Mouse (Mus musculus): ENCODE measurements around the gene Pgs1.

Pgs1 gene

GRCm38 (mm10) chr11:118004217-118004616 is 18.1 kb downstream of the Pgs1 start:
- DNase-seq = peak; percentile 46

GRCm38 (mm10) chr11:118007460-118008143 is 21.5 kb downstream of the Pgs1 start:
- no peak for DNase-seq

GRCm38 (mm10) chr11:118008144-118008805 is 22.2 kb downstream of the Pgs1 start:
- DNase-seq = no peak

- DNase-seq = no peak
These were observed 22.8 kb downstream of the Pgs1 start for GRCm38 (mm10) chr11:118008843-118009242.

- DNase-seq = no peak
These were observed 23.9 kb downstream of the Pgs1 start for GRCm38 (mm10) chr11:118009865-118010571.

GRCm38 (mm10) chr11:118012595-118012994 is 26.5 kb downstream of the Pgs1 start:
- DNase-seq = no peak

GRCm38 (mm10) chr11:118013339-118013738 is 27.2 kb downstream of the Pgs1 start:
- no peak for DNase-seq

- no peak for DNase-seq
These were observed 28.4 kb downstream of the Pgs1 start for GRCm38 (mm10) chr11:118014391-118014995.

GRCm38 (mm10) chr11:118015381-118016145 is 29.5 kb downstream of the Pgs1 start:
- no peak for DNase-seq

GRCm38 (mm10) chr11:118018328-118018727 is 32.2 kb downstream of the Pgs1 start:
- no peak for DNase-seq

- peak; percentile 55 for DNase-seq
These were observed 35.7 kb downstream of the Pgs1 start for GRCm38 (mm10) chr11:118021806-118022205.

- DNase-seq = no peak
These were observed 37.4 kb downstream of the Pgs1 start for GRCm38 (mm10) chr11:118023475-118023874.

- no peak for DNase-seq
These were observed 38.0 kb downstream of the Pgs1 start for GRCm38 (mm10) chr11:118024111-118024510.

- DNase-seq = no peak
These were observed 43.1 kb downstream of the Pgs1 start for GRCm38 (mm10) chr11:118029170-118029569.

- DNase-seq = no peak
These were observed 45.0 kb downstream of the Pgs1 start for GRCm38 (mm10) chr11:118031134-118031533.

GRCm38 (mm10) chr11:118034395-118034794 is 48.3 kb downstream of the Pgs1 start:
- no peak for DNase-seq

- DNase-seq = no peak
These were observed 49.0 kb downstream of the Pgs1 start for GRCm38 (mm10) chr11:118035068-118035467.

- DNase-seq = no peak
These were observed 56.7 kb downstream of the Pgs1 start for GRCm38 (mm10) chr11:118042791-118043190.

GRCm38 (mm10) chr11:118043293-118043907 is 57.3 kb downstream of the Pgs1 start:
- DNase-seq = peak; percentile 80

- DNase-seq = no peak
These were observed 63.5 kb downstream of the Pgs1 start for GRCm38 (mm10) chr11:118049641-118050040.

GRCm38 (mm10) chr11:118050174-118050573 is 64.1 kb downstream of the Pgs1 start:
- DNase-seq = peak; percentile 78

GRCm38 (mm10) chr11:118058367-118058766 is 72.3 kb downstream of the Pgs1 start:
- DNase-seq = no peak
